Mouse (Mus musculus) brain, adult 2 months (tissue): ENCODE measurements around the gene Stk32c.

Experiments
- DNase-seq: peaks from one replicate; pipeline ENCODE4 v3.0.0; 2011; ENCODE audit warnings: low read depth, low spot score

Gene Stk32c

DNA sequence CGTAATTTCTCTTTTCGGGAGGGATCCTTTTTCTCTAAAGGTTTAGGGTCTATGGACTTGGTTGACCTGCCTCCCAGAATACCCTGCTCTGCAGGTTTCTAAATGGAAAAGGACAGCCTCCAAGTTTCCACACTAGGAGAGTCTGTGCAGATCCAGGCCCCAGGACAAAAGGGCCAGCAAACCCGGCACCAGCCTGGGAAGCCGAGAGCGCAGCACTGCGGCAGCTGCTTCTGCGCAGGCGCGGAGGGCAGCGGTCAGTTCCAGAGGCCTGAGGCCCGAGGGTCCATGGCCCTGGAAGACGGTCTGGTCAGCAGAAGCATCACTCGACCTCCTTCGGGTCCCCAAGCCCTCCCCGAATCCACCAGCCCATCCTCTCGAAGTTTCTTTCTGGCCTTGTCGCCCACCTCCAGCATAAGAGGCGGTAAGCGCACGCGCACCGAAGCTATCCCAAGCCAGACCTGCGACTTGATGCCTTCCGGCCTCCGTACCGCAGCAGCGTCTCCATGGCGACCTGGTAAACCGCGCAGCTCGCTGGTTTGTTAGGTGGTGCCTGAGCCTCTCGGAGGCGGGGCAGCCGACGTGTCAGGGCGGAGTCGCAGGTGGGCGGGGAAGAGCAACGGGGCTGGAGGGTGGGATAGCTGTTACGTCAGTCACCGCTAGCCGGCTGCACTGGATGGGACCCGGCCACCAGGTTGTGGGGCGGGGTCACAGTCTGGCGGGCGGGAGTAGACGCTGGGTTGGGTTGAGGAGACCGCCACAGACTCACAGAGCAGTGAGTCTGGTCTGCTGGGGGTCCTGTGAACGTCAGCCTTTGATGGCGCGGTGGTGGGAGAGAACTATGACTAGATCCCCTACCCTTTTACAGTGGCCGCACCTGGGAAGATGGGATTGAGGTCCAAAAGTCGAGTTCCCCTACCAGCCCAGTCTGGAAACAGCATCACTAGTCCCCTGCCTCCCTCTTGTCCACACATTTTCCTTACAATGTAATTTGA is at the start of gene Stk32c, which contains the start of gene Lrrc27:
Gene Stk32c (minus strand): TSS at position 554 of the 992 bp plus-strand sequence.
Gene Lrrc27 (plus strand): TSS at position 235 of the 992 bp plus-strand sequence.
- peak; percentile 100 for DNase-seq

DNA sequence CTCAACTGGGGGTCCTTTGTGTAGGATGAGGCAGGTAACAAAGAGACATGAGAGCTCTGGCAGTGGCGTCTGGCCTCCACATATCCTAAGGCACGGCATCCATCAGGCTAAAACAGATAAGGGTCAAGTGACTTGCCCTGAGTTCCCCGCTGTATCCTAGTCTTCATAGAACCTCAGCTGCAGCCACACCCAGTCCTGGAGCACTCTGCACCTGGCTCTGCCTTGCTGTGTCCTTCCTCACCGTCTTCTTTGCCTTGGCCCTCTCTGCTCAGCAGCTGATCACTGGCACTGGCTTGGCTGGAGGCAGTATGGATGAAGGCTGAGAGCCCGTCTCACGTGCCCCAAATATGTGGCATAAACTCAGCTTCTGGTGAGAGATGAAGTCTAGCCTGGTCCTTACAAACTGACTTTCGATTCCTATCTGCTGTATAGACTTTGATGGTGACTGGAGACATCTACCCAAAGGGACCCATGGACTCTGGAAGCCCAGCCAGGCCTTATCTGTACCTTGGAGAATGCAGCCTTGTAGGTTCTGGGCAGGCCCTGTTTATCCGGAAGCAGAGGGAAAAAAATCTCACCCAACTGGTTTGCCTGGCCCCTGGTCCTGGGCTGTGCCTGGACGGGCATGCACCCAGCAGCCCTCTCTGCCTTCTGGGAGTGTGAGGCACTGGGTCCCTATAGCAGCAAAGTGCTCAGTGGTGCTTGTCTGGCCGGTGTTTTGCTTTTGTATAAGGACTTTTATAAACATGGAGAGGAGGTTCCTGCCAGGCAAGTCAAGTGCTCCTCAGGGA is 44.8 kb upstream of the Stk32c start:
- no peak for DNase-seq

DNA sequence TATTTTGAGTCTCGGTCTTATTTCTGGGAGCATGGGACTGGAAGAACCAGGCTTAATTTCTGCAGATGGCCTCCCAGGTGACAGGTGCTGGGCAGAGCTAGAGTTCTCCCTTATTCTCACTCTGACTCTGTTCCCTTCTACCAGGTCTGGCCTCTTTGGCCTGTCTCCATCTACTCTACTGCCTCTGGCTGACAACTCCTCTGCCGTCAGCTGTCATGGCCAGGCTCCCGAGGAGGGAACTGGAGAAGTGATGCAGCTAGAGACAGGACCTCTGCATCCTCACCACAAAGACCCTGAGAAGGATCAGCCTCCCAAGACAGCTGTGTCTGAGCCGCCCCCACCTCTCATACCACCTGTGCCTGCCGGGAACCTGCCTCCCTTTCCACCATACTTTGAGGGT is 41.5 kb upstream of the Stk32c start:
- DNase-seq: no peak

DNA sequence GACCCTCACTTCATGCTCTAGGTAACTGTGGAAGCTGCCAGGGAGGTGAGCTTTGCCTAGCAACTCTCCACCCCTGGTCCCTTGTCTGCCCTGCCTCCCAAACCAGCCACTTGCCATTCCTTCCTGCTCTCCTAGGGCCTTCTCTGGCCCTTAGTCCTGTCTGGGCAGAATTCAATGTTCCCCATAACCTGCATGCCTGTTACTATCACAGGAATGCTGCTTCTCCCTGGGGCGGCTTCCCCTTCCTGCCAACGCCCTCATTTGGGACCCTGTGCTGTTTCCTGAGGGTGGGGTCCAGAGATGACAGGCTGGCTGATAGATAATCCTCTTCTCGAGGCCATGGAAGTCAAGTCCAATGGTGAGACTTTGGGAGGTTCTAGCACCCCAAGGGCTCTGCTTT is 40.4 kb upstream of the Stk32c start:
- no peak for DNase-seq

DNA sequence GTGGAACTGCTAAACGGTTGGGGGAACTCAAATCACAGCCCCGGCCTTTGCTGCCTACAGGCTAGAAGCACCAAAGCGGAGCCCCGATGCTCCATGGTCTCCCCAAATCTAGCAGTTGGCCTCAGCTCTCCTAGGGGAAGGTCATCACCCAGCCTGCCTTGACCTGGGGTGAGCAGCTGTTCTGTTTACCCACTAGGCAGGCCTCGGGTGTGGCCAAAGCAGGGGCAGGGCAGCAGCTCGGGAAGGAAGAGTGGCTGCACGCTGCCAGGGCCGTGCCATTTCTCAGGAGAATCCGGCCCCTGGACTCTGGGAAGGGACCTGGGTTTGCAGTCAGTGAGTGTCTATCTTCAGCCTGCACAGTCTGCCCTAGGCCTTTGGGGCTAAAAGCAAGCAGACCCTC is 39.9 kb upstream of the Stk32c start:
- DNase-seq: no peak

DNA sequence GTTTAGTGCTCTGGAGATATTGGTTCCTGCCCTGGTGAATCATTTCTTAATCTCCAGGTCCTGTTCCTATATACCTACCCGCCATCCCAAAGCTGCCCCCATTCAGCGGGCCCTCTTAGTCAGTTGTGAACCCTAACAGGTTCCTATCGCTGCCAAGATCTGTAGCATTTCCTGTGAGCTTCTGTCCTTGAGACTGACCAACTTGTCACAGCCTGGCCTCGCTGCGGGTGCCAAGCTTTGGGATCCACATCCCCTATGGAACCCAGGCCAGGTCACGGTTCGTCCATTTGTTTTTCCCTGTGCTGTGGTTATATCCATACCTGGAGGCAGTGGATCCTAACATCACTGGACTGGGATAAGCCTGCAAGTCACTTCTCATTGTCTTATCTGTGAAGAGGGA is 39.5 kb upstream of the Stk32c start:
- no peak for DNase-seq

DNA sequence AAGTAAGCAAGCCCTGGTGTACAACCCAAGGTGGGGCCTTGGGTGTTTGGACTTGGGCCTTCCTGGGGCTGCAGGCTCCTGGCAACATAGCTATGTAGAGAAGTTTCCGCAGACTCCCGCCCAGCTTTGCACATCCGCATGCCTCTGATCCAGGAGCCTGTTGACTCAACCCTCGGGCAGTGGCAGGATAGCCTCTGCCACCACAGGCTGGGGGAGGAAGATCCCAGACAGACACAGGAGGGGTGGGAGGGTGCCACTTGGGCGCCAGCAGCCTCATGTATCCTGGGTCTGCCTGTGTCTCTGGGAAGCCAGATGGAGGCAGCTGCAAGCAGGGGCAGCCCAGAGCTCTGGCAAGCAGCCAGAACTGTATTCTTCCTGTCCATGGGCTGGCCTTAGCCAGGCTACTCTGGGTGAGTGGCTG is 38.8 kb upstream of the Stk32c start:
- DNase-seq: peak; percentile 53

DNA sequence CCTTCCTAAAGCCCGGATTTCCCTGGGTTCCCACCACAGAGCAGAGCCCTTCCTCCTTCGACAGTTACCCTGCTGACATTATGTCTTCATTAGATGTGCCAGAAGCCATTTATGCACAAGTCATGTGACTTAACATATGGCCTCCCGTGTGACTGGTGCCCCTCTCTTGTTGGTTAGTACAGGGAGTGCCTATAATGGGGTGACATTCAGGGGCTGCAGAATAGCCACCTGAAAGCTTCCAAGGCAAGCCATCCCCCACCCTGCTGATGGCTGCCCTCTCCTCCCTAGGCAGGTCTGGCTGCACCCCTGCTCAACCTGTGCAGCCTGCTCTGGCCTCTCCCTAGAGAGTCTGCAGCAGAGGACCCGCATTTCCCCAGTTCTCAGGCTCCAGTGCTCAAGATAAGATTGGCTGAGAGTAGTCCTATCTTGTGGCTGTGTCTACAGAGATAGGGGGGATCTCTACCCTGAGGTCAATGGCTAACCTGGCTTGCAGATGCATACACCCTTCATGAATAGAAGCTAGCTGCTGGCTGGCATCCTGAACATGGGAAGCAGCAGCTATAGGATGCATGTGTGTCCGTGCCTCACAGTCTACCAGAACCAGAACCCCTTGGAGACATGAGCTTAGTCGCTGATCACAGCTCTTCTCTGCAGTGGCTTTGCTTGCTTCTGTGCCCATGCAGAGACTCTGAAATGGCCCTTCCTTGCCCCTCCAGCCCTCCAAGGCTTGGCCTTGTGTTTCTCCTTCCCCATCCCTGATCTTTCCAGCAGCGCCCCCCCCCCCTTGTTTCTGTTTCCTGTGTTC is 36.5 kb upstream of the Stk32c start:
- DNase-seq: peak; percentile 64

DNA sequence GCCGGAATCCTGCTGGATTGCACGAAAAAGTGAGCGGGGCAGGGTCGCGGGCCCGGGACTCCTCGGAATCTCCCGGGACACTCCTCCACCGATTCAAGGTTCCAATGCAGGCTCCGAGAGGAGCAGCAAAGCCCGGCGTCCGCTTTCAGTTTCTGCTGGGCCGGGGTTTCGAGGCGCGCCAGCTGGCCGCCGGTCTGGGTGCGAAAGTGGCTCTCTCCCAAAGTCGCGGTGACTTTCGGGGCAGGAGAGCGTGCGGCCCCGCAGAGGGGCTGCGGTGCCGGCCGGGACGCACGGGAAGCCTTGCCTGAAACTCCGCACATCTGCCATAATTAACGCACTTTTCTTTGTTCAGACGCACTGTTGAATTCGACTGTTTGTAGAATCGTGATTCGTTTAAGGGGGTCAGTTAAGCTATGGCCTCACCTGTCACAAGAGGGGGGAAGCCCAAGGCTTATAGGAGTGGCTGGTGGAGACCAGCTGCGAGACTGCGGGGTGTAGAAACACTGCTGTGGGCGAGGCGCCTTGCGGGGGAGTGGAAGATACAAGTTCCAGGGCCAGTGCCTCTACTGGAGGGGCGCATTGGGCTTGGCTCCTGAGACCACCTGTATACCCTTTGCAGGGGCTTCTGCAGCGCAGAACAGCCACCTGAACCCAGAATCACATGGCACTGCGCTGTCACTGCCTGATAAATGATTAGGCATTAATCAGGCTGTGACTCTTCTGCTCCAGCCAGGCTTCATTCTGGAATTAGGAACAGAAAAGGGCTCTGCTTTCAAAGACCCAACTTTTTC is 35.7 kb upstream of the Stk32c start:
- peak; percentile 30 for DNase-seq

DNA sequence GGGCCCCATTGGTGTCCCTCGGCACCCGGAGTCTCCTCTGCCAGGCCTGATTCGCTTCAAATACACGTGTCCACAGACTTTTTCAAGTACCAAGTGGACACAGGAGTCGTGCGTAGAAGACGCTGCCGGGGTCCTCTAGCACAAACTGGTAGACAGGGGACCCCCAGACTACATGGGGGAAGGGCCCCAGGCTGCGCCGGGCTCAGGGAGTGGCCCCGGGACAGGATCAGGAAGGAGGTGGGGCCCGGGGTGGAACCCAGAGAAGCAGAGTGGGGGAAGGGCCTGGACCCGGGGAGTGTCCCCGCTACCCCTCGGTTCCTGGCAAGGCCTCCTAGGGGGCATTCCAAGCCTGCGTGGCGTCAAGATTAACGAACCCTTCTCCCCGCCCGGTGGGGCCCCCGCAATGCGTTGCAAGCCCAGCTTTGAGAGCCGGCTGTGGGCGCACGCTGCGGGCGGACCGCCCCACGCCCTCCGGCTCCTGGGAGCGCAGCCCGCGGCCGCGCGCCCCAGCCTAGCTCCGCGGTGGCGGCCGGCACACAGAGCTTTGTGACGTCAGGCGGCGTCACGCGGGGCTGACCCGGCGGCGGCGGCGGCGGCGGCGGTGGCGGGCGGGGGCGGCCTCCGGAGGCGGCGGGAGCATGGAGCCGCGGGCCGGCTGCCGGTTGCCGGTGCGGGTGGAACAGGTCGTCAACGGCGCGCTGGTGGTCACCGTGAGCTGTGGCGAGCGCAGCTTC is 34.9 kb upstream of the Stk32c start, which contains the start of gene Pwwp2b:
Gene Pwwp2b (plus strand): TSS at position 602 of the 734 bp plus-strand sequence.
- DNase-seq: peak; percentile 82

DNA sequence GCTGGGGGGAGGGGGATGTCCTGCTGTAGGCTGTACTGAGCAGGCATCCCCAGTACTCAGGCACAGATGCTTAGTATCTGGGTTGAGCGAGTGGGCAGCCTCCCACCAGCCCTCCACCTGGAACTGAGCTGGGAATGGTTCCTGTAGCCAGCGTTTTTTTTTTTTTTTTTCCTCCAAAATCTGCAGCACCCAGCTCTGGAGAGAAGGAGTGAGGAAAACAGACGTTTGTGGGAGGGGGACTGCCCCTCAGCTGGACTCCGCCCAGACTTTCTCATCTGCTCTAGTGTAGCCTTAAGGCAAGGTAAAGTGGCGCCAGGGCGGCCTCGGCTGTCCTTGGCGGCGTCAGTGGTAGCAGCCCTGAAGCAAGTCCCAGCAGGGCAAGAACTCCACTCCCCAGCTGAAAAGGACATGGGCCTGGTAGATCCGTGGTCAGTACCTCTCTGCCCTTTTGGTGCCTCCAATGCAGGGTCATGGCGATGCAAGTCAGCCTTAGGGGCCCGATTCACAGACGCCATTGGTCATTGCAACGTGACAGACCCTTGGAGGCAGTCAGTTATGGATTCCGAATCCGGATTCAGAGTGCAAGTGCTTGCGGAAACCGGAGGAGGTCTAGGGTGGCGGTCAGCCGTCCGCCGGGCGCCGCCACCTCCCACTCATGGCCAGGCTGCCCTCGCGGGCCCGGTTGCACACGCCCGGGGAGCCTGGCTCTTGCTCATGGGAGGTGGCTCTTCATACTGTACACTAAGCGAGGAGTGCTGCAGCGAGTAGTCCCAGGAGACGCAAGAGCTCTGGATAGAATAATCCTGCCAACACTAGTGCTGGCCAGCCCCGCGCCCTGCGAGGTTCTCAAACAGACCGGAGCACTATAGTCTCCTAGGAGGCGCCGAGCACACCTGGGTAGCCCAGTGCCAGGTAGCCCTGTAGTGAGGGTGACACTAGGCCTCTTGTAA is 34.1 kb upstream of the Stk32c start:
- DNase-seq: peak; percentile 73

DNA sequence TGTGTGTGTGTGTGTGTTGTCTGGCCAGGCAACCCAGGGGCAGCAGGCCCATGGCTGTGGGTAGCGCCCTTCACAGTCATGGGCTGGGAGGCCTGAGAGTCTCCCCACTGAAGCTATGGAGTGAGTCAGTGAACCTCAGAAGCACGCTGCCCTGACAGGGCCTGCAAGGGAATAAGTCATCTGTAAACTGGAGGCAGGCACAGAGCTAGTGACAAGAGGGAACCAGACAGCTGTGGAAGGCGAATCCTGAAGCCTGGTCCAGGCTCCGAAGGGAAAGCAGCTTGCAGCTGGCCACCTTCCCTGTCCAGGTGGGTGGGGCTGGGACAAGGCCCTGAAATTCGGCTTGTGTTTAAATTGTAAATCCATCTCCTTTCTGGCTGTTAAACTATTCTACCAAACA is 33.0 kb upstream of the Stk32c start:
- peak; percentile 46 for DNase-seq

DNA sequence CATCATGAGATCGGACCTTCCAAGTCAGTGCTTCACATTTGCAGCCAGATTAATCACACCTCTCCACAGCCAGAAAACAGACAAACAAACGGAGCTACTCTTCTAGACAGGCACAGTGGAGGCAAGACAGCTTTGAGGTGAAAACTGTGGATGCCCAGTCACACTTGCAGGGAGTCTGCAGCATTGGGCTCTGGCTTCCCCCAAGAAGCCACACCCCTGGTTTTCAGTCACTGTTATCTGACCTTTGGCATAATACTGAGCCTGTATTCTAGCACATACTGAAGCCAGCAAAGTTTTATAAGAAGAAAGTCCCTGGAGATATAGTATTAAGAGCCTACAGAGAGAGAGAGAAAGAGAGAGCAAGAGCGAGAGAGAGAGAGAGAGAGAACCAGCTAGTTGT is 26.3 kb upstream of the Stk32c start:
- no peak for DNase-seq

DNA sequence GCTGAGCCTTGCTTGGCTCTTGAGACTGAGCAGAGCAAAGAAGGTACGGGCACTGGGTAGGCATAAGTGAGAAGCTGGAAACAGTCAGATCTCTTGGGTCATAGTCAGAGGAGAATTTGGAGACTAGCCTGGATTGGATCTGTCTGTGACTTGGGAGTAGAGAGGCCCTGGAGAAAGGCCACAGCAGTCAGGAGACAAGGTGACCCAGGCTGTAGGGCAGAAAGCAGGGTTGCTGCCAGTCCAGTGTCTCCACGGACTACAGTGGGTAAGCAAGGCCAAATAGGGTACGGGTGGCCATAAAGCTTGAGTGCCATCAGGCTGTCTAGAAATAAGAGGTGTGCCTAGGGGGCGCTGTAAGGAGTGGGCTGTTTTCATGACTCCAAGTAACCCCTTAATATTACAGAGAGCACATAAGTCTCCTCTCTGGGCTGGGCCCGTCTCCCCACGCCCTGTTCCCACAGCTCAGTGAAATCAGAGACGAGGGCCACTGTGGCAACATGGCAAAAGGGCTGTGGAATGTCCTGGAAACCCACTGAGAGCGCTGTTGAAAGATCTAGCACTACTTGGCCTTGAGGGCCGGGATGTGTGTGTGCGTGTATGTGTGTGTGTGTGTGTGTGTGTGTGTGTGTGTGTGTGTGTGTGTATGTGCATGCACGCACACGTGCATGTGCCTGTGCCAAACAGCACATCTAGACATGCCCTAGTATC is 22.7 kb upstream of the Stk32c start:
- DNase-seq: no peak

DNA sequence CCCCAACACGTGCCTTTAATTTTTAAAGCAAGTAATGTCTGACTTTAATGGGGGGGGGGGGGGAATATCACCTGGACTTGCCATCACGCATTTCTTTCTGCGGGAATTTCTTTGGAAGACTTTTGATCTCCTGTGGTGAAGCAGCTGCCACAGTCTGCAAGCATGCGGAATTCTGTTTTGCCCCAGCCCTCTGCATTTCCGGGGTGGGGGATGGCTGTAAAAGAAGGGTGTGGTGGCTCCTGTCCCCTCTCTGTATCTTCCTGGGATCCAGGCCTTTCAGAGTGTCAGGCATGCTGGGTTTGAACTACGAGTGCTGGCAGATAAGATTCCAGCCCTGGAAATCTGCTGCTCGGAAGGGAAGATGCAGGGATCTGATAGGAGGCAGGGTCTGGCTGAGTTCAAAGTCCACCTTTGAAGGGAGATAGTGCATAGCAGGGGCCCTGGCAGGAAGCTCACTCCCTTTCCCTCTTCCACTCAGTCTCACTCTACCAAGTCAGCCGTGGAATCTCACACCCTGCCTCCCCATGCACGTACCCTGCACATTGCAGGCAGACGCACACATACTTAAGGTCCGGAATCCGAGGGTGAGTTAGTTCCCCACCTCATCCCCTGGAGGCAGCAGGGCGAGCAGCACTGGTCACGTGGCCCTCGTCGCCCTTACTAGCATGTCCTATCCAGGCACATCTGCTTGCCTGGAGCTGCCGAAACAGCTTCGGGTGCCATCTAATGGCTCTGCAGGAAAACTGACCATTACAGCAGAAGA is 21.5 kb upstream of the Stk32c start:
- DNase-seq: peak; percentile 68

DNA sequence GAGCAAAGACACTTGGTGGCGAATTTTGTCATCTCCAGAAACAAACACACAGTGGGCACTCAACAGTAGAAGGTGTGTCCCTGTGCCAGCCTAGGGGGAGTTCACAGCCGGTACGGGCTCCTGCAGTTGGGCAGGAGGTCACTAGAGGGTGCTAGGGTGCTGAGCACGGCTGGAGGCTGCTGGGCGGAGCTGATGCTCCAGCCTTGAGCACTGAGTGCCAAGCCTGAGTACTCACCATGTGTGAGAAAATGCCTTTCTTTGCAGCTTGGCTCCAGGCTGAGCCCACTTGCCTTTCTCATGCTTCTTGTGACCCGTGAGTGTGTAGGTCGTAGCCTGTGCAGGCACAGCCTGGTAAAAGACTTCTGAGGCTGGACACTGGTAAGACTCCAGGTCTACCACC is 20.6 kb upstream of the Stk32c start:
- peak; percentile 94 for DNase-seq

DNA sequence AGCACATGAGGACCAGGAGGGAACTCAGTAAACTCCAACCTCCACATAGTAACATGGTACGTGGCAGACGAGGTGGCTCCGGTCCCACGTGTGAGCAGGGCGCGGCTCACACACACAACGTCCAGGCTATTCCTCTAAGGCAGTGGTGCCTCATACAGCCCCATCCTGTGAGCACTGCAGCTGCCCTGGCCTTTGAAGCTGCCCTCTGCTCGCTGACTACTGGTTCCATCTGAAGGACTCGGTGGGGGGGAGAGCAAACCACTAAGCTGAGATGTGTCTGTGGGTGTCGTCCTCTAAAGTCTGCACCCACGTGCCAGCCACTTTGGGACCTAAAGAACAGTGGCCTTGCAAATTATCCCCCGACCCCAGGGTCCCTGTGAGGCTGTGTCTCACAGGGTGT is 17.1 kb upstream of the Stk32c start:
- DNase-seq: no peak
